24 mouse cellular contexts compared by ENCODE assay signal in the genomic region with DNA sequence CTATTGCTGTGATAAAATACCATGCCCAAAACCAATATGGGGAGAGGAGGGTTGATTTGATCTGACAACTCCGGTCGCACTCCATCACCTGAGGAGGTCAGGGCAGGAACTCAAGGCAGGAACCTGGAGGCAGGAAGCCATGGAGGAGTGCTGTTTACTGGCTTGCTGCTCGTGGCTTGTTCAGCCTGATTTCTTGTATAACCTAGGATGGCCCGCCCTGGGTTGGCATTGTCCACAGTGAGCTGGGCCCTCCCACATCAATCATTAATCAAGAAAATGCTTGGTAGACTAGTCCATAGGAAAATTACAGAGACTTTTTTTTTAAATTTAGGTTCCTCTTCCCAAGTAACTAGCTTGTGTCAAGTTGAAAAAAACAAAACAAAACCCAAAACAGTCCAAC. TPM values are rescaled to one million over a fixed set of nuclear protein-coding genes. Genes with fewer than 3 reads are reported as not detected.
A peak's percentile ranks its signal among the peaks of the same experiment; 100 is the strongest.
DNase-seq lines count a peak whose midpoint lies in the region; ATAC-seq and TF ChIP-seq lines count a peak whose summit lies in the region.
"Had no signal": no experiment of that assay in that cellular context is flagged by ENCODE, and none has a peak within 500 bp of the region (broad histone marks: within the 10 kb centered on the region; RNA-seq: fewer than 3 reads in every experiment).

No protein-coding gene starts in this region.

- no peak for TF ChIP-seq CTCF in lung, postnatal 0 days (IDR thresholded peaks at IDR 0.05)

- H3K4me3 ChIP-seq in kidney, embryonic 14.5 days (ENCODE audit: low read length) = no peak overlapping the region
- H3K4me3 ChIP-seq in lung, postnatal 0 days (ENCODE audit: low read depth, low read length) = no peak overlapping the region
- H3K4me3 ChIP-seq: embryonic facial prominence, embryonic 15.5 days; erythroblast, embryonic 14.5 days; forebrain, embryonic 10.5 days; heart, embryonic 10.5 days; heart, embryonic 15.5 days; hindbrain, embryonic 13.5 days had no signal

- 76% methylated on average over 4 of the region's 4 CpGs for WGBS in kidney, embryonic 14.5 days
- WGBS in lung, postnatal 0 days = 72% methylated on average over 4 of the region's 4 CpGs

- no peak overlapping the region for H3K4me2 ChIP-seq in kidney, embryonic 14.5 days (replicated peaks; ENCODE audit: low read depth, low read length)
- H3K4me2 ChIP-seq in lung, postnatal 0 days (replicated peaks; ENCODE audit: low read depth, low read length) = no peak overlapping the region
- H3K4me2 ChIP-seq: embryonic facial prominence, embryonic 15.5 days; heart, embryonic 15.5 days; hindbrain, embryonic 13.5 days had no signal

- no peak for ATAC-seq in kidney, embryonic 14.5 days (ENCODE audit: low FRiP score, low TSS enrichment)
- no peak for ATAC-seq in lung, postnatal 0 days
- ATAC-seq: activated CD4-positive, CD25-positive, alpha-beta regulatory T cell, adult 4 months; forebrain, embryonic 14.5 days; Patski had no signal

- no peaks in the 10 kb centered on the region for H3K36me3 ChIP-seq in kidney, embryonic 14.5 days (ENCODE audit: control insufficient read depth, insufficient read depth, low read length)
- no peaks in the 10 kb centered on the region for H3K36me3 ChIP-seq in lung, postnatal 0 days (ENCODE audit: insufficient read depth, low read length)
- H3K36me3 ChIP-seq: embryonic facial prominence, embryonic 15.5 days; forebrain, embryonic 10.5 days; heart, embryonic 10.5 days; heart, embryonic 15.5 days; hindbrain, embryonic 13.5 days had no signal

- no peak for TF ChIP-seq EP300 in lung, postnatal 0 days (IDR thresholded peaks at IDR 0.05)

- H3K9ac ChIP-seq in kidney, embryonic 14.5 days (ENCODE audit: low read depth, low read length) = no peak overlapping the region
- no peak overlapping the region for H3K9ac ChIP-seq in lung, postnatal 0 days (replicated peaks; ENCODE audit: low read depth)
- H3K9ac ChIP-seq: embryonic facial prominence, embryonic 15.5 days; heart, embryonic 15.5 days; hindbrain, embryonic 13.5 days had no signal

- H3K27me3 ChIP-seq in kidney, embryonic 14.5 days (ENCODE audit: control insufficient read depth, insufficient read depth, low read length) = no peaks in the 10 kb centered on the region
- no peaks in the 10 kb centered on the region for H3K27me3 ChIP-seq in lung, postnatal 0 days (replicated peaks; ENCODE audit: insufficient read depth, low read length)
- H3K27me3 ChIP-seq: embryonic facial prominence, embryonic 15.5 days; heart, embryonic 15.5 days; hindbrain, embryonic 13.5 days; Patski had no signal

- H3K27ac ChIP-seq in kidney, embryonic 14.5 days (ENCODE audit: low read depth, low read length) = no peak overlapping the region
- no peak overlapping the region for H3K27ac ChIP-seq in lung, postnatal 0 days (ENCODE audit: low read length)
- H3K27ac ChIP-seq: embryonic facial prominence, embryonic 15.5 days; forebrain, embryonic 10.5 days; heart, embryonic 10.5 days; heart, embryonic 15.5 days; hindbrain, embryonic 13.5 days had no signal

- H3K4me1 ChIP-seq in kidney, embryonic 14.5 days (ENCODE audit: control insufficient read depth, insufficient read depth, low read length) = no peaks in the 10 kb centered on the region
- H3K4me1 ChIP-seq in lung, postnatal 0 days (ENCODE audit: insufficient read depth, low read depth, low read length) = no peaks in the 10 kb centered on the region
- H3K4me1 ChIP-seq: embryonic facial prominence, embryonic 15.5 days; forebrain, embryonic 10.5 days; heart, embryonic 10.5 days; heart, embryonic 15.5 days; hindbrain, embryonic 13.5 days had no signal

- DNase-seq in kidney, adult 11 months = peak; percentile 84
- DNase-seq in 3T3-L1 (ENCODE audit: low read depth, low spot score) = peak; percentile 9
- DNase-seq in kidney, adult 9 months = peak; percentile 91
- DNase-seq in kidney, postnatal 36 days = peak; percentile 80 to 87
- DNase-seq in lung, postnatal 0 days (ENCODE audit: low spot score) = no peak
- DNase-seq in testis, postnatal 14 days (ENCODE audit: low spot score) = no peak
- DNase-seq: adrenal gland, adult 2 months; adrenal gland, postnatal 25 days; cerebellum, adult 2 months; cerebellum, postnatal 10 days; gastrocnemius, postnatal 36 days; heart, adult 18-20 months; heart, postnatal 14 days had no signal

- 0 out of 2 replicates have a peak, but pooled peaks cover 2% of the 10 kb centered on the region for H3K9me3 ChIP-seq in kidney, embryonic 14.5 days (ENCODE audit: control insufficient read depth, low read length)
- H3K9me3 ChIP-seq in lung, postnatal 0 days (ENCODE audit: low read length) = no peaks in the 10 kb centered on the region
- H3K9me3 ChIP-seq: embryonic facial prominence, embryonic 15.5 days; heart, embryonic 10.5 days; heart, embryonic 15.5 days; hindbrain, embryonic 13.5 days had no signal

RNA-seq across cellular contexts. Expression of a gene that starts 18.5 kb away (rescaled TPM):
- 0.57 and 0.74 TPM in 2 replicates for polyA plus RNA-seq in kidney, embryonic 14.5 days (2014; fragmentation: Nextera tagmentation; extraction: Ambion mirVana)
- 0.54 and 0.70 TPM in 2 replicates for polyA plus RNA-seq in lung, postnatal 0 days (2015; fragmentation: Nextera tagmentation; extraction: Ambion mirVana)
- polyA plus RNA-seq: activated CD4-positive, CD25-positive, alpha-beta regulatory T cell, adult 4 months; erythroblast, embryonic 14.5 days; forebrain, embryonic 10.5 days; Patski had no signal

RNA-seq across cellular contexts. Expression of a gene that starts 38.1 kb away (rescaled TPM):
- polyA plus RNA-seq in kidney, embryonic 14.5 days (2014; fragmentation: Nextera tagmentation; extraction: Ambion mirVana) = 3.0 and 3.5 TPM in 2 replicates
- 7.9 TPM in 2 replicates for polyA plus RNA-seq in lung, postnatal 0 days (2015; fragmentation: Nextera tagmentation; extraction: Ambion mirVana)
- polyA plus RNA-seq: activated CD4-positive, CD25-positive, alpha-beta regulatory T cell, adult 4 months; erythroblast, embryonic 14.5 days had no signal

RNA-seq across cellular contexts. Expression of a gene that starts 44.4 kb away (rescaled TPM):
- polyA plus RNA-seq in kidney, embryonic 14.5 days (2014; fragmentation: Nextera tagmentation; extraction: Ambion mirVana) = 0.60 TPM in 1 of 2 replicates, not detected in the other
- 0.90 and 1.2 TPM in 2 replicates for polyA plus RNA-seq in lung, postnatal 0 days (2015; fragmentation: Nextera tagmentation; extraction: Ambion mirVana)
- polyA plus RNA-seq: embryonic facial prominence, embryonic 11.5 days; erythroblast, embryonic 14.5 days; forebrain, embryonic 10.5 days; Patski had no signal

RNA-seq across cellular contexts. Expression of a gene that starts 46.4 kb away (rescaled TPM):
- polyA plus RNA-seq in kidney, embryonic 14.5 days (2014; fragmentation: Nextera tagmentation; extraction: Ambion mirVana) = 8.4 and 14.2 TPM in 2 replicates
- 4.5 and 6.0 TPM in 2 replicates for polyA plus RNA-seq in lung, postnatal 0 days (2015; fragmentation: Nextera tagmentation; extraction: Ambion mirVana)

RNA-seq across cellular contexts. Expression of a gene that starts 55.1 kb away (rescaled TPM):
- 19.2 and 20.0 TPM in 2 replicates for polyA plus RNA-seq in kidney, embryonic 14.5 days (2014; fragmentation: Nextera tagmentation; extraction: Ambion mirVana)
- 19.2 and 31.6 TPM in 2 replicates for polyA plus RNA-seq in lung, postnatal 0 days (2015; fragmentation: Nextera tagmentation; extraction: Ambion mirVana)
- polyA plus RNA-seq: Patski had no signal

Comparison
In these comparisons a context has a peak if more than half of its experiments do, and no peak if none do; other contexts are left out.
1. DNase-seq: peak in kidney, adult 11 months (single experiment), 3T3-L1 (single experiment), kidney, adult 9 months (single experiment) and kidney, postnatal 36 days (2 of 2); none in lung, postnatal 0 days (single experiment) and testis, postnatal 14 days (single experiment).